Mouse (Mus musculus): ENCODE data around the gene Hydin.

- TF ChIP-seq CTCF (IDR thresholded peaks at IDR 0.05; ENCODE audit: low read depth, low read length) (no peak), POLR2AphosphoS5 (IDR thresholded peaks at IDR 0.05; ENCODE audit: insufficient replicate concordance, low read depth, low read length) (no peak), TAL1 (conservative IDR thresholded peaks at IDR 0.05; ENCODE audit: low read depth, low read length) (no peak), GATA2 (IDR thresholded peaks at IDR 0.05; ENCODE audit: borderline replicate concordance, low read depth, low read length) (no peak), GATA1 (IDR thresholded peaks at IDR 0.05; ENCODE audit: borderline replicate concordance, low read length) (no peak)
Observed at GRCm38 (mm10) chr8:110420221-110420620, 153.4 kb downstream of the Hydin start.
